Mouse (Mus musculus) cortical plate, adult 2 months (tissue): Measurements from ENCODE around the gene Nudt8. TPM values are rescaled to one million over a fixed set of nuclear protein-coding genes. Genes with fewer than 3 reads are reported as not detected.

Source experiments
- H3K27ac ChIP-seq: fragments of 200-500 bp; 2 replicates; pipeline ENCODE4 v1.5.1; 2012; ENCODE audit warnings: low read length, control low read depth, inconsistent platforms; ENCODE audit not compliant: insufficient read depth
- H3K4me1 ChIP-seq: fragments of 200-500 bp; 2 replicates; pipeline ENCODE4 v1.6.1; 2011; ENCODE audit warnings: low read length; ENCODE audit not compliant: control insufficient read depth, insufficient read depth
- H3K4me3 ChIP-seq: fragments of 200-500 bp; 2 replicates; pipeline ENCODE4 v1.5.1; 2011; ENCODE audit warnings: mild to moderate bottlenecking, low read length, control low read depth; ENCODE audit not compliant: insufficient read depth
- CTCF ChIP-seq: fragments of 200-500 bp; IDR thresholded peaks from 2 replicates; pipeline ENCODE4 v1.5.1; 2011; ENCODE audit warnings: mild to moderate bottlenecking, control low read depth, low read length; ENCODE audit not compliant: insufficient read depth; ENCODE audit errors: extremely low read depth
- POLR2A ChIP-seq: fragments of 200-500 bp; IDR thresholded peaks from 2 replicates; pipeline ENCODE4 v1.6.1; 2011; ENCODE audit warnings: mild to moderate bottlenecking, low read length, control low read depth; ENCODE audit not compliant: insufficient read depth; ENCODE audit errors: extremely low read depth
- polyA plus RNA-seq: library from polyadenylated mRNA; depleted of rRNA; stranded (reverse); fragments of >200 nt; gene quantifications from 2 replicates; pipeline ENCODE4 v1.2.3, GENCODE M21; 2012

Nudt8 gene
- polyA plus RNA-seq, 1 experiment = 4.7 TPM

DNA sequence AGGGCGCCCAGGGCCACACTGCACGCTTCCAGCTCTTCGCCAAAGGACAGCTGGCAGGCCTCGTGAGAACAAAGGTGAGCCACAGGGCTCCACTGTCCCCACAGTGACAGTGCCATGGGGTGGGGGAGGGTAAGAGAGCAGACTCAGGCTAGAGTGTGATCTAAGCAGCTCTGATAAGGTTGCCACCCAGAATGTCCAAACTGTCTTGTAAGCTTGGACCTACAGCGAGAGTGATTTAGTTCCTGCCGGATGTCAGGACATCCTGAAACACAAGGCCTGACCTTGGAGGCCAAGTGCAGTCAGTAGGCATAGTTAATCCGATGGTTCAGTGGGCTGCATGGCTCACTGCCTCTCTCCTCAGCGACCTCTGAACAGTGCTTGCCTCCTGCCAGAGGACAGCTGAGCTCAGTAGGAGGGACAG, 15.1 kb upstream of the Nudt8 start:
- H3K27ac ChIP-seq = no peak overlapping the region
- peaks cover 6% of the 10 kb centered on the region for H3K4me1 ChIP-seq
- no peak for TF ChIP-seq POLR2A
- no peak for TF ChIP-seq CTCF
- no peak overlapping the region for H3K4me3 ChIP-seq

DNA sequence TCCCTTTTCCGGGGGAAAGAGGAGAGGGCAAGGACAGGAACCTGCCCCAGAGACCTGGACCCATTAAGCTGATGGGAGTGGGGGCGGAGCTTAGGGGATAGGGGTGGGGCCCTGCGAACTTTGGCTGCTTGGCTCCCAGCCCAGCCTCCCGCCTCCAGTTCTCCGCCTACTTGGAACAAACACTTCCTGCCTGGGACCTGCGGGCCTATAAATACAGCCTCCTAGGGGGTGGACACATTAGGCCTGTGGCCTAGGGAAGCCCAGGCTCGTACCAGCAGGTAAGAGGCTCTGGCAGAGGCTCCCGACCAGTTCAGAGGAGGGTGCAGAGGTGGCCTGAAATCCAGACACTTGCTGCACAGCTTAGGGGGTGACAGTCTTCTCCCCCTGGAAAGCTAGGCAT, 14.0 kb upstream of the Nudt8 start, which contains the start of gene Acy3:
Acy3 (plus strand) TSS at position 237 of the 400 bp plus-strand sequence.
- Histone ChIP-seq H3K27ac (no peak within 1 kb of the TSS), H3K4me3 (no peak within 1 kb of the TSS), H3K4me1 (peaks cover 6% of the 10 kb centered on the region)
- 0 out of 2 replicates have a peak, but pooled peaks have one; percentile 35 for TF ChIP-seq POLR2A
- no peak for TF ChIP-seq CTCF

GRCm38 (mm10) chr19:3988066-3988465, 12.3 kb upstream of the Nudt8 start:
- Histone ChIP-seq H3K4me3 (no peak overlapping the region), H3K4me1 (peaks cover 6% of the 10 kb centered on the region), H3K27ac (no peak overlapping the region)
- TF ChIP-seq CTCF (no peak), POLR2A (no peak)

DNA sequence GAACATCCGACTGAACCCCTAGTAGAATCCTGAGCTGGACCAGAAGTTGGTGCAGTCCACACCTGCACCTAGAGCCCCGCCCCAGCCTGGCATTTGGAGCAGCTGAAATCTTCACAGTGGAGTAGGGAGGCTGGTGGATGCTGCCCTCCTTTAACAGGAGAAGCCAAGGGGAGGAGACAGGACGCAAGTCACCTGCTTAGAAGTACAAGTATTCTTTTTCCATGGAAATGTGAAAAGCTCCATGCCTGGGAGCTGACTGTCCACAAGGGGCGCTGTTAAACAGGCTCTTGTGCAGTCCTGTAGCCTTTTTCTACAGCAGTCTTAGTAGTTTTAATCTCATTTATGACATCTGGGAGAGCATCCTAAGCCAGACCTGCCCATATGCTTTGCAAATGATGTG, 11.6 kb upstream of the Nudt8 start:
- Histone ChIP-seq H3K27ac (no peak overlapping the region), H3K4me1 (peaks cover 6% of the 10 kb centered on the region), H3K4me3 (no peak overlapping the region)
- TF ChIP-seq CTCF = no peak
- no peak for TF ChIP-seq POLR2A

DNA sequence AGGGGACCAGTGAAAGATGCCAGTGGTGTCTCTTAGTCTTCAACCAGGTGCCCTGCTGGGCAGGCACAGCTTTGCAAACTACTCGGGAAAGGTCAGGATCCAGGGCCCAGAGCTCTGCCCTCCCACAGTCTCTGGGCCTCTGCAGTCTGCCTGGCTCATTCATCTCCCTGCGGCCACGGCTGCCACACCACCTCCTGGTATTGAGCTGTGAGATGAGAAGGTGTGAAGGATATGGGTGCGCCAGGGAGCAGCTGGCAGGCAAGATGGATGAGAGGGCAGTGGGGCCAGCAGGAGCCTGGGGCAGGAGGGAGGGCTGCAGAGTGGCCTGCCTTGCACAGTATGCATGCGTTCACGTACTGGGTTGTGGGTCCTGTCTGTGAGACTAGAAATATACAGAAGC, 9.6 kb upstream of the Nudt8 start:
- Histone ChIP-seq H3K27ac (no peak overlapping the region), H3K4me3 (no peak overlapping the region), H3K4me1 (peaks cover 6% of the 10 kb centered on the region)
- TF ChIP-seq CTCF (no peak), POLR2A (no peak)

DNA sequence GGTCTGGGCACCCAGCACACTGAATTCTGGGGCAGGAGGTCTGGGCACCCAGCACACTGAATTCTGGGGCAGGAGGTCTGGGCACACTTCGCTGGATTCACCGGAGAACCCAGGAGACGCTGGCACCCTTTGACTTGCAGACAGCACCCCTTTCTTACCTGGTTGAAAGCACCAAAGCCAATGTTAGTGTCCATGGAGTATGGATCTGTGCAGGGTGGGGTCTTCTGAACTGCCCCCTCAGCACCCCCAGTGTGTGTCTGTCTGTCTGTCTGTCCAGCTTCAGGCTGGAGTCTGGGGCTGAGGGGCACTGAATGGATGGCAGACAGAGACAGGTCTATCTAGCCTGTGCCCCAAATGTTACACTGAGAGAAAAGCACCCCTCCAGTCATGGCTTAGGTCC, 8.8 kb upstream of the Nudt8 start:
- no peak overlapping the region for H3K27ac ChIP-seq
- H3K4me3 ChIP-seq = no peak overlapping the region
- H3K4me1 ChIP-seq = peaks cover 4% of the 10 kb centered on the region
- TF ChIP-seq POLR2A (no peak), CTCF (no peak)

- Histone ChIP-seq H3K27ac (no peak overlapping the region), H3K4me1 (no peaks in the 10 kb centered on the region), H3K4me3 (no peak overlapping the region)
- no peak for TF ChIP-seq POLR2A
- TF ChIP-seq CTCF = no peak
Measured at GRCm38 (mm10) chr19:3991966-3992365, 8.4 kb upstream of the Nudt8 start.

GRCm38 (mm10) chr19:3992416-3992815, 8.0 kb upstream of the Nudt8 start, which contains the start of gene Tbx10:
Gene Tbx10, plus strand, starts transcription at chr19:3992752.
- Histone ChIP-seq H3K27ac (no peak within 1 kb of the TSS), H3K4me3 (no peak within 1 kb of the TSS), H3K4me1 (no peaks in the 10 kb centered on the region)
- TF ChIP-seq CTCF (no peak), POLR2A (no peak)

- no peaks in the 10 kb centered on the region for H3K4me1 ChIP-seq
- no peak overlapping the region for H3K27ac ChIP-seq
- no peak overlapping the region for H3K4me3 ChIP-seq
- TF ChIP-seq CTCF (no peak), POLR2A (no peak)
Measured at GRCm38 (mm10) chr19:3994932-3995331, 5.4 kb upstream of the Nudt8 start.

GRCm38 (mm10) chr19:3995505-3995904, 4.9 kb upstream of the Nudt8 start:
- no peak for TF ChIP-seq CTCF
- TF ChIP-seq POLR2A = no peak
- Histone ChIP-seq H3K27ac (no peak overlapping the region), H3K4me1 (no peaks in the 10 kb centered on the region), H3K4me3 (no peak overlapping the region)
